8 mouse cellular contexts compared by ENCODE assay signal in genomic region chr12:98746746-98747379, GRCm38 (mm10). TPM values are rescaled to one million over a fixed set of nuclear protein-coding genes. Genes with fewer than 3 reads are reported as not detected.
DNase-seq lines count a peak whose midpoint lies in the region; ATAC-seq and TF ChIP-seq lines count a peak whose summit lies in the region.

Gene Zc3h14, plus strand, starts transcription at chr12:98746964.

- 0 out of 2 replicates have a peak, but pooled peaks cover 17% of the 10 kb centered on the region for H3K36me3 ChIP-seq in embryonic facial prominence, embryonic 14.5 days (ENCODE audit: control insufficient read depth, insufficient read depth, low read length)
- H3K36me3 ChIP-seq in limb, embryonic 14.5 days (ENCODE audit: control insufficient read depth, insufficient read depth, low read length), result peaks cover 2% of the 10 kb centered on the region; the same call in 1 of the 2 replicates
- no peaks in the 10 kb centered on the region for H3K36me3 ChIP-seq in midbrain, postnatal 0 days (ENCODE audit: insufficient read depth, low read length)

- under 1% methylated on average over 19 of the region's 87 CpGs for WGBS in embryonic facial prominence, embryonic 14.5 days
- WGBS in limb, embryonic 14.5 days, result under 1% methylated on average over 63 of the region's 87 CpGs
- WGBS in midbrain, postnatal 0 days, result 0% methylated on average over 59 of the region's 87 CpGs

- ATAC-seq in embryonic facial prominence, embryonic 14.5 days (ENCODE audit: low read depth), result peak; percentile 91
- peak; percentile 93 for ATAC-seq in limb, embryonic 14.5 days (ENCODE audit: low FRiP score, low read depth)
- ATAC-seq in midbrain, postnatal 0 days (ENCODE audit: low FRiP score), result peak; percentile 94

- peak; percentile 84 for DNase-seq in 3T3-L1 (ENCODE audit: low read depth, low spot score)
- peak; percentile 83 to 87 for DNase-seq in adrenal gland, postnatal 4 days (ENCODE audit: low spot score in 2 of 2)
- DNase-seq in embryonic facial prominence, embryonic 14.5 days (ENCODE audit: low spot score), result peak; percentile 95
- DNase-seq in heart, adult 8-10 months (ENCODE audit: low spot score), result peak; percentile 87
- DNase-seq in kidney, adult 9 months, result peak; percentile 93
- DNase-seq in limb, embryonic 14.5 days (ENCODE audit: low spot score), result peak; percentile 91
- DNase-seq in midbrain, postnatal 0 days (ENCODE audit: low spot score), result peak; percentile 96
- DNase-seq in spleen, postnatal 14 days (ENCODE audit: low spot score in 2 of 2), result peak; percentile 89 to 93

- peak within 1 kb of the TSS; percentile 84 for H3K4me2 ChIP-seq in embryonic facial prominence, embryonic 14.5 days (ENCODE audit: low read depth, low read length)
- peak within 1 kb of the TSS; percentile 67 for H3K4me2 ChIP-seq in limb, embryonic 14.5 days (replicated peaks; ENCODE audit: low read depth, low read length, severe bottlenecking)
- peak within 1 kb of the TSS; percentile 66 for H3K4me2 ChIP-seq in midbrain, postnatal 0 days (ENCODE audit: low read depth, low read length, poor library complexity, severe bottlenecking)

- H3K9me3 ChIP-seq in embryonic facial prominence, embryonic 14.5 days (ENCODE audit: control insufficient read depth, low read length), result no peaks in the 10 kb centered on the region
- H3K9me3 ChIP-seq in limb, embryonic 14.5 days (ENCODE audit: control insufficient read depth, low read length), result no peaks in the 10 kb centered on the region
- no peaks in the 10 kb centered on the region for H3K9me3 ChIP-seq in midbrain, postnatal 0 days (ENCODE audit: low read length)

- H3K27me3 ChIP-seq in embryonic facial prominence, embryonic 14.5 days (replicated peaks; ENCODE audit: control insufficient read depth, insufficient read depth, low read length), result no peaks in the 10 kb centered on the region
- H3K27me3 ChIP-seq in limb, embryonic 14.5 days (ENCODE audit: control insufficient read depth, insufficient read depth, low read length), result no peaks in the 10 kb centered on the region
- H3K27me3 ChIP-seq in midbrain, postnatal 0 days (ENCODE audit: insufficient read depth, low read length), result no peaks in the 10 kb centered on the region

- peak within 1 kb of the TSS; percentile 95 for H3K4me3 ChIP-seq in embryonic facial prominence, embryonic 14.5 days (ENCODE audit: low read depth, low read length)
- peak within 1 kb of the TSS; percentile 94 for H3K4me3 ChIP-seq in limb, embryonic 14.5 days (replicated peaks; ENCODE audit: low read length)
- peak within 1 kb of the TSS; percentile 90 for H3K4me3 ChIP-seq in midbrain, postnatal 0 days (ENCODE audit: low read depth, low read length)

- TF ChIP-seq CTCF in midbrain, postnatal 0 days (IDR thresholded peaks at IDR 0.05), result peak; percentile 84

- peak within 1 kb of the TSS; percentile 93 for H3K9ac ChIP-seq in embryonic facial prominence, embryonic 14.5 days (ENCODE audit: low read depth, low read length)
- H3K9ac ChIP-seq in limb, embryonic 14.5 days (ENCODE audit: low read depth, low read length, severe bottlenecking), result peak within 1 kb of the TSS; percentile 94
- peak within 1 kb of the TSS; percentile 91 for H3K9ac ChIP-seq in midbrain, postnatal 0 days (replicated peaks; ENCODE audit: low read length, poor library complexity, severe bottlenecking)

- TF ChIP-seq POLR2A in limb, embryonic 14.5 days (IDR thresholded peaks at IDR 0.05; ENCODE audit: borderline replicate concordance, extremely low read depth, insufficient read depth, insufficient read length), result 0 out of 2 replicates have a peak, but pooled peaks have one; percentile 42

- H3K4me1 ChIP-seq in embryonic facial prominence, embryonic 14.5 days (ENCODE audit: control insufficient read depth, insufficient read depth, low read length), result peaks cover 13% of the 10 kb centered on the region
- peaks cover 13% of the 10 kb centered on the region for H3K4me1 ChIP-seq in limb, embryonic 14.5 days (ENCODE audit: control insufficient read depth, insufficient read depth, low read length)
- peaks cover 3% of the 10 kb centered on the region; the same call in 1 of the 2 replicates for H3K4me1 ChIP-seq in midbrain, postnatal 0 days (ENCODE audit: insufficient read depth, low read length)

- H3K27ac ChIP-seq in embryonic facial prominence, embryonic 14.5 days (replicated peaks; ENCODE audit: low read depth, low read length), result peak within 1 kb of the TSS; percentile 90
- peak within 1 kb of the TSS; percentile 90 for H3K27ac ChIP-seq in limb, embryonic 14.5 days (replicated peaks; ENCODE audit: low read depth, low read length)
- H3K27ac ChIP-seq in midbrain, postnatal 0 days (ENCODE audit: low read depth, low read length), result peak within 1 kb of the TSS; percentile 89

RNA-seq across cellular contexts. Expression of gene Zc3h14, which starts in this region (rescaled TPM):
- 100 to 1,000 TPM; 111 to 113 TPM for total RNA-seq in adrenal gland, postnatal 4 days (2021)
- 113 and 128 TPM in 2 replicates for polyA plus RNA-seq in embryonic facial prominence, embryonic 14.5 days (2014; fragmentation: Nextera tagmentation; extraction: Ambion mirVana)
- 10 to 100 TPM; 60.1 to 63.9 (median 61.8) TPM for total RNA-seq in heart, adult 8-10 months (2022)
- 138 and 145 TPM in 2 replicates for polyA plus RNA-seq in limb, embryonic 14.5 days (2012; rRNA removed)
- 128 and 137 TPM in 2 replicates for polyA plus RNA-seq in limb, embryonic 14.5 days (2014; fragmentation: Nextera tagmentation; extraction: Ambion mirVana)
- 95.5 and 120 TPM in 2 replicates for total RNA-seq in midbrain, postnatal 0 days (2014; rRNA removed)
- polyA plus RNA-seq in midbrain, postnatal 0 days (2015; fragmentation: Nextera tagmentation; extraction: Ambion mirVana), result 94.9 and 98.3 TPM in 2 replicates

Comparison
In these comparisons a context has a peak if more than half of its experiments do, and no peak if none do; other contexts are left out.
1. Peak in every context shown above with its lines: DNase-seq, ATAC-seq, H3K4me3 ChIP-seq and H3K27ac ChIP-seq.